ENCODE assay signal across 16 mouse cellular contexts in genomic region chr4:45785959-45786358, GRCm38 (mm10). TPM values are rescaled to one million over a fixed set of nuclear protein-coding genes. Genes with fewer than 3 reads are reported as not detected.
"Had no signal": no experiment of that assay in that cellular context is flagged by ENCODE, and none has a peak within 500 bp of the region (broad histone marks: within the 10 kb centered on the region; RNA-seq: fewer than 3 reads in every experiment).

No protein-coding gene starts in this region.

- H3K9ac ChIP-seq: limb, embryonic 15.5 days; liver, embryonic 12.5 days; lung, embryonic 14.5 days; neural tube, embryonic 15.5 days had no signal

- DNase-seq: kidney, adult 9 months; kidney, postnatal 36 days; lung, embryonic 14.5 days; lung, postnatal 10 days; lung, postnatal 4 days; thymus, adult 18-20 months; thymus, postnatal 14 days had no signal

- H3K27ac ChIP-seq: kidney, postnatal 0 days; layer of hippocampus, adult 2 months; limb, embryonic 15.5 days; liver, embryonic 12.5 days; neural tube, embryonic 15.5 days had no signal

- ATAC-seq: liver, embryonic 12.5 days had no signal

- H3K9me3 ChIP-seq: limb, embryonic 15.5 days; liver, embryonic 12.5 days; neural tube, embryonic 15.5 days had no signal

- H3K27me3 ChIP-seq: limb, embryonic 15.5 days; neural tube, embryonic 15.5 days had no signal

- H3K4me1 ChIP-seq: limb, embryonic 15.5 days had no signal

- H3K36me3 ChIP-seq: limb, embryonic 15.5 days; liver, embryonic 12.5 days; neural tube, embryonic 15.5 days had no signal

- H3K4me2 ChIP-seq: limb, embryonic 15.5 days; liver, embryonic 12.5 days; lung, embryonic 14.5 days; midbrain, embryonic 11.5 days; neural tube, embryonic 15.5 days had no signal

- H3K4me3 ChIP-seq: layer of hippocampus, adult 2 months; limb, embryonic 15.5 days; liver, embryonic 12.5 days; myocyte; neural tube, embryonic 15.5 days had no signal

RNA-seq across cellular contexts. Expression of gene Igfbpl1, which starts 40.8 kb away (rescaled TPM):
- total RNA-seq: megakaryocyte, adult 5-6 weeks had no signal
- polyA plus RNA-seq: liver, embryonic 12.5 days; liver, embryonic 16.5 days; myocyte had no signal
